Mouse (Mus musculus) limb, embryonic 12.5 days (tissue): ENCODE data around the gene Tnik. TPM values are rescaled to one million over a fixed set of nuclear protein-coding genes. Genes with fewer than 3 reads are reported as not detected.

Experiments used
- ATAC-seq: fragments of 200-750 bp; cut with Nextera tagmentation; 2 replicates; pipeline ENCODE4 v1.8.0; 2017; ENCODE audit warnings: low read depth, moderate TSS enrichment; ENCODE audit not compliant: insufficient number of reproducible peaks, insufficient read depth, low FRiP score, low TSS enrichment
- H3K27ac ChIP-seq: fragments of 300-500 bp; sonication (generic); 2 replicates; pipeline ENCODE4 v1.5.1; 2016; ENCODE audit warnings: mild to moderate bottlenecking, moderate library complexity
- H3K27me3 ChIP-seq: fragments of 300-500 bp; sonication (generic); 2 replicates; pipeline ENCODE4 v1.6.1; 2016; ENCODE audit warnings: mild to moderate bottlenecking, moderate library complexity
- H3K36me3 ChIP-seq: fragments of 300-500 bp; sonication (generic); 2 replicates; pipeline ENCODE4 v1.6.1; 2016; ENCODE audit warnings: mild to moderate bottlenecking, moderate library complexity
- H3K4me1 ChIP-seq: fragments of 300-500 bp; sonication (generic); replicated peaks from 2 replicates; pipeline ENCODE4 v1.6.1; 2016
- H3K4me2 ChIP-seq: fragments of 300-500 bp; sonication (generic); 2 replicates; pipeline ENCODE4 v1.6.1; 2016; ENCODE audit warnings: mild to moderate bottlenecking, moderate library complexity
- H3K4me3 ChIP-seq: fragments of 300-500 bp; sonication (generic); replicated peaks from 2 replicates; pipeline ENCODE4 v1.5.1; 2016; ENCODE audit warnings: mild to moderate bottlenecking
- H3K9ac ChIP-seq: fragments of 300-500 bp; sonication (generic); replicated peaks from 2 replicates; pipeline ENCODE4 v1.6.1; 2016; ENCODE audit warnings: mild to moderate bottlenecking, moderate library complexity
- H3K9me3 ChIP-seq: fragments of 300-500 bp; sonication (generic); 2 replicates; pipeline ENCODE4 v1.6.1; 2016; ENCODE audit warnings: mild to moderate bottlenecking, moderate library complexity
- WGBS: fragments of 180-500 bp; shearing (Covaris S2); methylation state at CpG from one replicate; pipeline ENCODE4 v1.1.7; 2016; 5-methylcytosine and 5-hydroxymethylcytosine counted together
- polyA plus RNA-seq: library from polyadenylated mRNA; unstranded; fragments of >200 nt; fragmentation: Nextera tagmentation; extraction: Ambion mirVana; gene quantifications from 2 replicates; pipeline ENCODE4 v1.2.1, GENCODE M21; 2016

Tnik gene
- polyA plus RNA-seq, 1 experiment from 2014 or later = 9.7 TPM

DNA sequence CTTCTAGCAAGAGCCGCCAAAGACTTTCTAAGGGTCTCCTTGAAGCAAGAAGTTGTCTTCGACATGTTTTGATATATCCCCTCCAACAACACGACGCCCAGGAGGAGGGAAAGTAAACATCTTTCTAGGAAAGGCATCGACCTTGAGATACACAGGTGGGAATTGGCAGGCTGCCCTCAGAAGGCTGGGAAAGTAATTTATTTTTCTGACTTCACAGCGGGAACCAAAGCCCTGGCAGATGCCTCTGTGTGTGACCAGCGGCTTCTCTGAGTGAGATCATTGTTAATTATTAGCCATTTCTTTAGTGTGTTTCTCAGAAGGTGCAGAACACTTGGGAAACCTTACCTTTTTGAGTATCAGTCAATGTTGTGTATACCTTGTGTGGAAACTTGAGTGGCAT, 328.3 kb downstream of the Tnik start:
- no peaks in the 10 kb centered on the region for H3K9me3 ChIP-seq
- WGBS = 74% methylated on average over 7 of the region's 7 CpGs
- no peak for ATAC-seq
- no peak overlapping the region for H3K9ac ChIP-seq
- H3K27ac ChIP-seq = no peak overlapping the region
- no peak overlapping the region for H3K4me2 ChIP-seq
- H3K4me3 ChIP-seq = no peak overlapping the region
- H3K36me3 ChIP-seq = no peaks in the 10 kb centered on the region
- no peaks in the 10 kb centered on the region for H3K27me3 ChIP-seq
- no peaks in the 10 kb centered on the region for H3K4me1 ChIP-seq

DNA sequence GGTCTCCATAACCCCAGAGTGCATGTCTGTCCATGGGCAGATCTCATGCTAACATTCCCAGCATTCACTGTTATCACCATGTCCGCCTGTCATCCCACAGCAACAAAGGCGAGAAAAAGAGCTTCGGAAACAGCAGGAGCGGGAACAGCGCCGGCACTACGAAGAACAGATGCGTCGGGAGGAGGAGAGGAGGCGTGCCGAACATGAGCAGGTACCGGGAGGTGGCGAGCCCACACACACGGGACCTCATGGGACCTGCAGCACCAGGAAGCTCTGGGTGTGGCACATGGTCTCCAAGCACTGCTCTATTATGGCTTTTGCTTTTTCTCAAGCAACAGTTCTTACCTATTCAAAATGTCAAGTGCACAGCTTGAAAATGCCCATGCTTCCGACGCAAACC, 330.9 kb downstream of the Tnik start:
- Histone ChIP-seq H3K4me3 (no peak overlapping the region), H3K4me1 (no peaks in the 10 kb centered on the region), H3K9me3 (no peaks in the 10 kb centered on the region), H3K4me2 (no peak overlapping the region), H3K36me3 (no peaks in the 10 kb centered on the region), H3K27ac (no peak overlapping the region), H3K27me3 (no peaks in the 10 kb centered on the region), H3K9ac (no peak overlapping the region)
- ATAC-seq = no peak
- WGBS = 94% methylated on average over 16 of the region's 16 CpGs

DNA sequence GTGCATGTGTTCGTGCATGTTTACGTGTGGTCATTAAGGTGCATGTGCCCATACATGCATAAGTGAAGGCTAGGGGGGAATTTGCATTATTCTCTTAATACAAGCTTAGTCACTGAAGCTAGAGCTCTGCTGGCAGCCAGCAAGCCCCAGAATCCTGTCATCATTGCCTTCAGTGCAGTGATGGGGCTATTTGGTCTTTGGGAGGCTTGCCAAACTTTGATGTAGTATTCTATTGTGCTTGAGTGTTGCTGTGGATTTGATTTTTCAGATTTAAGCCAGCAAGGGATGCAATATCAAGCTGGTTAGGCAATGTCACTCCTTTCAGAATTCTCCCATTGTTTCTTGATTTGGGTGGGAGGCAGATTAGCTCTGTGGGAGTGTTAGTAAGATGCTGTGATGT, 336.5 kb downstream of the Tnik start:
- Histone ChIP-seq H3K4me3 (no peak overlapping the region), H3K4me1 (no peaks in the 10 kb centered on the region), H3K9ac (no peak overlapping the region), H3K27me3 (no peaks in the 10 kb centered on the region), H3K4me2 (no peak overlapping the region), H3K36me3 (no peaks in the 10 kb centered on the region), H3K9me3 (no peaks in the 10 kb centered on the region), H3K27ac (no peak overlapping the region)
- ATAC-seq = no peak
- WGBS = 93% methylated on average over 2 of the region's 2 CpGs

DNA sequence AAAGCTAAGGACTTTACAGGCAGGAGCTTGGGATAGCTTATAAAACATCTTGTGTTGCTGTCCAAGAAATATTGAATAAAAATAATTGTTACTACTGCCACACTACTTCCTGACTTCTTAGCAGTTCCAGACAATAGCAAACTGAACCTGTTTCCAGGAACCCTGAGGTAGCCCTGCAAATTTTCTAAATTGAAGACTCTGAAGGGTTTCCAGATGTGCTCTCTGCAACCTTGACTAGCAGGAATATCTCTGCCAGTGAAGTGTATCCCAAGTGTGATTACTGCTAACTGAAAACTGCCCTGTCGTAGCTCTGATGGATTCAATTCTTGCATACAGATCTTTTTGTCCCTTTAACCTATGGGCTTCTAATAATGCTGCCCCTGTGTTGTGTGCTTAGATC, 343.7 kb downstream of the Tnik start:
- 28% methylated on average over 1 of the region's 1 CpGs for WGBS
- no peak overlapping the region for H3K27ac ChIP-seq

DNA sequence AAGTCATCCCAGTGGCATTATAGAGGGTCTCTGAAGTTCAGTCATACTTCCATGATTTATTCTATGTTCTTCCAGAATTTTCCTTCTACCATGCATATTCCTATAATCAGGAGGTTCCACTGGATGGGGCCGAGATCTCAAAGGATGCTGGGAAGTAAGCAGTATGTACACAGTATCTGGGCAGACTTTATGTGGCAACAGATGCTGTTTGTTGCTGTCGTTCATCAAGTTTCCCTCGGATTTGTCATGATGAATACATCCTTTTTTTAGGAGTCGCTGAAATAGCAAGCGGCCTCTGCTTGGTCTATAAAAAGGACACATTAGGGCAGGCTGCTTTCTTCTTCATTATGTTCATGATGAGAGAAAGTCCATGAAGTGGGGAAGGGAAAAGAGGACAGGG, 349.3 kb downstream of the Tnik start:
- H3K4me3 ChIP-seq = no peak overlapping the region
- no peak overlapping the region for H3K9ac ChIP-seq
- no peaks in the 10 kb centered on the region for H3K9me3 ChIP-seq
- no peaks in the 10 kb centered on the region for H3K4me1 ChIP-seq
- ATAC-seq = no peak
- H3K27me3 ChIP-seq = no peaks in the 10 kb centered on the region
- no peak overlapping the region for H3K27ac ChIP-seq
- no peak overlapping the region for H3K4me2 ChIP-seq
- no peaks in the 10 kb centered on the region for H3K36me3 ChIP-seq
- WGBS = 89% methylated on average over 5 of the region's 5 CpGs

More for the DNA sequence above, 343.7 kb downstream of the Tnik start:
- Histone ChIP-seq H3K36me3 (no peaks in the 10 kb centered on the region), H3K4me3 (no peak overlapping the region), H3K9me3 (no peaks in the 10 kb centered on the region), H3K9ac (no peak overlapping the region), H3K4me2 (no peak overlapping the region), H3K27me3 (no peaks in the 10 kb centered on the region), H3K4me1 (no peaks in the 10 kb centered on the region; the same call in 1 of the 2 replicates)
- no peak for ATAC-seq

DNA sequence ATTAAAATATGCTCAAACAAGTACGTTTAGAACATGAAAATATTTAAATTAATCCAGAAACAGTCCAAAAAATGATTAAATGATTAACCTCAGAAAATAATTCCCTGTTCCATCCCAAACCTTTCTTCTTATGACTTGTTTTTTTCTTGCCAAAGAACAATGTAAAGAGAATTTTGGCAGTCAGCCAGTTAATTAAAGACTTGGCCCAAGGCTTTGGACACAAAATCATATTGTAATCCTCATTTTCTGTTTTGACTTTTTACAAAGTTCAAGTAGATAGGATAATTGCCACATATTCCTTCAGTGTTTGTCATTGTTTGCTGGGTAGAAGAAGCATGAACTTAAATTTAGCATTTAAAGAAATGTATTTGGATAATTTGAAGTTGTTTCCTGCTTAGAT, 353.4 kb downstream of the Tnik start:
- ATAC-seq = no peak
- no peak overlapping the region for H3K4me2 ChIP-seq
- no peaks in the 10 kb centered on the region for H3K4me1 ChIP-seq
- no peak overlapping the region for H3K9ac ChIP-seq
- no peaks in the 10 kb centered on the region for H3K36me3 ChIP-seq
- H3K27ac ChIP-seq = no peak overlapping the region
- 82% methylated on average over 1 of the region's 1 CpGs for WGBS
- no peaks in the 10 kb centered on the region for H3K27me3 ChIP-seq
- no peak overlapping the region for H3K4me3 ChIP-seq
- no peaks in the 10 kb centered on the region for H3K9me3 ChIP-seq

DNA sequence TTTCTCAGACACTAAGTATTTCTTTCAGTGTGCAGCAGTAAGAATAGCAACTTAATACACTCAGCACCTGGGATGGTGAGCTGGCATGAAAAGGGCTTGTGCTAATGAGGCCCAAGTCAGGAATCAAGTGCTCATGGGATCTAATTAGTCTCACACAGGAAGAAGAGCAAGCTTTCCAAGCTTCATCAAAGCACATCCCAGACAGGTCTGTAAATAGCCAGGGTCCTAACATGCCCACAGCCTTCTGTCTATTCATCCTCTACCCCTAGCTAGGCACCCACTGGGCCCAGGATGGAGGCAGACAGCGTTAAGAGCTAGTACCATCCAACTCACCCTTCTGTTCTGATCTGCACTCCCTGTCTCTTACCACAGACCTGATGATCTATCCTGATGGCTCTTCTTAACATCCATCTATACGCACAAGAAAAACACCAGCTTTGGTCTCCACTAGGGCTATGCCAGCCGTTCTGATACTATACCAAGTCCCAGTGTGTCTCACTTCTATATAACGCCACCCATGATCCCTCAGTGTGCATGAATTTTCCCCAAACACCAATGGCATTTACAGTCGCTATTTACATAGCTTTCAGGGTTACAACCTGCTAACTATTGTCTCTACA, 354.1 kb downstream of the Tnik start:
- no peak for ATAC-seq
- WGBS = 90% methylated on average over 5 of the region's 5 CpGs

DNA sequence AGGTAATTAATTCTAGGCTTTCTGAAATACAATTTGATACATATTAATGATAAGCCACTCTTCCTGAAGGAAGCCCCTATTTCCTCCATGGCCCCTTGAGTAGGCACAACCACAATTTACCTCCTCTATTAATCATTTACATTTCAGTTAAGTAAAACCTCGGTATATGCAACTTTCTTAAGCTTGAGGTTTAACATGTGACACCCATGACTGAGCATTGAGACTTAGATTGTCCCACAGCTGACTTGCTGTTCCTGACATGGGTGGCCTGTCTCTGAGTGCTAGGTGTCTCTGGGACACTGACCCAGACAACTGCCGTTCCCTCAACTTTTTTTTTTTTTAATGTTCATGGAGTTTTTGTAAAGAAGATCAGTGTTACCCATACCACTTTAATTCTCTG, 358.8 kb downstream of the Tnik start:
- Histone ChIP-seq H3K9ac (no peak overlapping the region), H3K4me3 (no peak overlapping the region), H3K36me3 (no peaks in the 10 kb centered on the region), H3K4me1 (no peaks in the 10 kb centered on the region), H3K27me3 (no peaks in the 10 kb centered on the region), H3K27ac (no peak overlapping the region), H3K4me2 (no peak overlapping the region), H3K9me3 (no peaks in the 10 kb centered on the region)
- WGBS = 83% methylated on average over 2 of the region's 2 CpGs
- no peak for ATAC-seq

More for the DNA sequence above, 354.1 kb downstream of the Tnik start:
- Histone ChIP-seq H3K4me3 (no peak overlapping the region), H3K4me1 (no peaks in the 10 kb centered on the region), H3K36me3 (no peaks in the 10 kb centered on the region), H3K4me2 (no peak overlapping the region), H3K27ac (no peak overlapping the region), H3K9ac (no peak overlapping the region), H3K9me3 (no peaks in the 10 kb centered on the region), H3K27me3 (no peaks in the 10 kb centered on the region)

DNA sequence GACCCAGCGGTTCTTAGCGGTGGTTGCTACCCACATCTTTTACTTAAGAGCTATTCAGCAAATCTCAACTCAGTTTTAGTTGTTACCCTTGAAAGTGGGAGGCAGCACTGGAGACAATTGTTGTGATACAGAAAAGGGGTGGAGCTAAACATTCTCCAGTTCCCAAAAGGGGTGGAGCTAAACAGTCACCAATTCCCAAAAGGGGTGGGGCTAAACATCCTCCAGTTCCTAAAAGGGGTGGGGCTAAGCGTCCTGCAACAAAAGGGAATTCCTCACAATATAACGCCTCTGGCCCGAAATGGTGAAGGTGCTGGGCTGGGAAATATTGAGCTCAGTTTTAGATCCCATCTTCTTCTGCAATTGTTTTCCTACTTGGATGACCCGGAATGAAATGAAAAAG, 363.8 kb downstream of the Tnik start:
- H3K4me3 ChIP-seq = no peak overlapping the region
- no peaks in the 10 kb centered on the region for H3K27me3 ChIP-seq
- WGBS = 93% methylated on average over 6 of the region's 6 CpGs
- H3K9ac ChIP-seq = no peak overlapping the region
- H3K4me2 ChIP-seq = no peak overlapping the region
- no peaks in the 10 kb centered on the region for H3K36me3 ChIP-seq
- H3K4me1 ChIP-seq = no peaks in the 10 kb centered on the region
- no peak for ATAC-seq
- no peak overlapping the region for H3K27ac ChIP-seq
- H3K9me3 ChIP-seq = no peaks in the 10 kb centered on the region

DNA sequence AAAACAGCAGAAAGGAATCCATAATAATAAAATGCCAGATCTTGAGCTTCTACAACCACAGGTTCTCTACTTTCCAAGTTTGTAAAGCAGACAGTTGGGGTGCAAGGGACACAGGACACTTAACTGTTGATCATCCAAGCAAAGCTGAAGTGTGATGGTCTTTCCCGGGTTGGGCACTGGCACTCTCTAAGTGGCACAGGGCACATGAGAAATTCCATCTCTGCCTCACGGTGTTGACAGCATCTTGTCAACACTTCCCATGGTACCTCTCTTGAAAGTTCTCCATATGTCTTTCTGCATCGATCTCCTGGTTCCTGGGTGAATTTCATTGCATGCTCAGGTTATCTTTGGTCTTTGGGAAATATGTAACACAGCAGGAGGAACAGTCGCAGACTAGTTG, 373.8 kb downstream of the Tnik start:
- Histone ChIP-seq H3K9ac (no peak overlapping the region), H3K27ac (no peak overlapping the region)
- ATAC-seq = no peak

DNA sequence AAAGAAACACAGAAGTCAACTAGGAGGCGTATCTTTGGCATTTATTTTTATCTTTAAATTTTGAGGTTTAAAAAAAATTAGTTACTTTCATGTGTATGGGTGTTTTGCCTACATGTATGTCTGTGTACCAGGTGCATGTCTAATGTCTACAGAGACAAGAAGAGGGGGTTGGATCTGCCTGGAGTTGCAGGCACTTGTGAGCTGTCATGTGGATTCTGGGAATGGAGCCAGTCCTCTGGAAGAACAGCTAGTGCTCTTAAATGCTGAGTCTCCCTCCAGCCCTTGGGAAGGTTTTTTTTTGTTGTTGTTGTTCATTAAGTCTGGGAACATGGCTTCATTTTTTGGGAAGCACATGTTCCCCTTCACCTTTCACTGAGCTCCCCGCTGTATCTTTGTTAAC, 375.9 kb downstream of the Tnik start:
- Histone ChIP-seq H3K9ac (no peak overlapping the region), H3K4me1 (no peaks in the 10 kb centered on the region), H3K36me3 (no peaks in the 10 kb centered on the region), H3K4me2 (no peak overlapping the region), H3K9me3 (no peaks in the 10 kb centered on the region), H3K27ac (no peak overlapping the region), H3K4me3 (no peak overlapping the region), H3K27me3 (no peaks in the 10 kb centered on the region)
- no peak for ATAC-seq
- 93% methylated on average over 2 of the region's 2 CpGs for WGBS

More for the DNA sequence above, 373.8 kb downstream of the Tnik start:
- H3K9me3 ChIP-seq = no peaks in the 10 kb centered on the region
- WGBS = 88% methylated on average over 4 of the region's 4 CpGs
- H3K4me3 ChIP-seq = no peak overlapping the region
- H3K36me3 ChIP-seq = no peaks in the 10 kb centered on the region
- no peaks in the 10 kb centered on the region for H3K27me3 ChIP-seq
- H3K4me1 ChIP-seq = no peaks in the 10 kb centered on the region
- H3K4me2 ChIP-seq = no peak overlapping the region

DNA sequence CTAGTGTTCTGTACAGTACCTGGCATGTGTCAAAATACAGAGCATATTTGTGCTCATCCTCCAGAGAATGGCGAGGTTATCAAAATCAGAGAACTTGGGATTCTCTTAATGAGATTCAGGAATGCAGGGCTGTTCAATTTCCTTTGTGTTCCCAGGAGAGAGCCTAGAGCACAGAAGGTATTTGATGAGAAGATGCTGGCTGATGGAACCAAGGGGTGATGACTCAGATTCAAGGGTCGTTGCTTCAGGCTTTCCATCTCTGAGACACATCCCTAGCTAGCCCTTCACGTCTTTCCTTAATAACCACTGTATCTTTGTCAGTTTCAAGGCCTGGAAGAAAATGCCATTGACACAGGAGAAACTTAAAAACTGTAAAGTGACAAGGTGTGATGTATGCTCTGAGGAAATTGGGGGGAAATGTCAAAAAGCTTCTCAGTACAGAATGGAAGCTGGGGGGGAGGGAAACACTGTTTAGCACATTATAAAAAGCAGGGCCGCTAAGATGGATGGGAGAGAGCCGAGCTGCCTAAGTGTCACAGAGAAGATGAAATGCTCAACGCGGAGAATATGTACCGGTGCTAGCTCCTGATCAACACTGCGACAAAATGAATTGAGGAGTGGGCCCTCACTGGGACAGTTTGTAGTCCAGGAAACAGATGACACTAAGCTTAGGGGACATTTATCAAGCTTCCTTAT, 380.4 kb downstream of the Tnik start:
- no peak overlapping the region for H3K27ac ChIP-seq
- H3K4me2 ChIP-seq = no peak overlapping the region
- H3K4me1 ChIP-seq = no peaks in the 10 kb centered on the region
- H3K9ac ChIP-seq = no peak overlapping the region
- WGBS = 71% methylated on average over 9 of the region's 9 CpGs
- no peaks in the 10 kb centered on the region for H3K27me3 ChIP-seq
- H3K36me3 ChIP-seq = no peaks in the 10 kb centered on the region
- ATAC-seq = no peak
- no peak overlapping the region for H3K4me3 ChIP-seq
- H3K9me3 ChIP-seq = no peaks in the 10 kb centered on the region
